Mouse (Mus musculus) hindbrain, embryonic 14.5 days (tissue): Measurements from ENCODE around the gene Chrna9. TPM values are rescaled to one million over a fixed set of nuclear protein-coding genes. Genes with fewer than 3 reads are reported as not detected.

ENCODE experiments used
- ATAC-seq: fragments of 200-750 bp; cut with Nextera tagmentation; 2 replicates; pipeline ENCODE4 v1.8.0; 2017; ENCODE audit warnings: moderate number of reproducible peaks, mild to moderate bottlenecking, moderate TSS enrichment, moderate library complexity; ENCODE audit not compliant: low FRiP score
- DNase-seq: peaks from one replicate; pipeline ENCODE4 v3.0.0-alpha.2; 2015; ENCODE audit warnings: low spot score
- H3K27ac ChIP-seq: fragments of 300-500 bp; sonication (generic); 2 replicates; pipeline ENCODE4 v1.5.1; 2014; ENCODE audit warnings: mild to moderate bottlenecking, moderate library complexity
- H3K27me3 ChIP-seq: fragments of 300-500 bp; sonication (generic); 2 replicates; pipeline ENCODE4 v1.6.1; 2014; ENCODE audit warnings: mild to moderate bottlenecking, low read length, mixed read lengths; ENCODE audit not compliant: control insufficient read depth, insufficient read depth
- H3K36me3 ChIP-seq: fragments of 300-500 bp; sonication (generic); replicated peaks from 2 replicates; pipeline ENCODE4 v1.6.1; 2014; ENCODE audit not compliant: control insufficient read depth, insufficient read depth
- H3K4me1 ChIP-seq: fragments of 300-500 bp; sonication (generic); replicated peaks from 2 replicates; pipeline ENCODE4 v1.6.1; 2014; ENCODE audit warnings: antibody characterized with exemption, low read length, mixed read lengths; ENCODE audit not compliant: control insufficient read depth, insufficient read depth
- H3K4me2 ChIP-seq: fragments of 300-500 bp; sonication (generic); replicated peaks from 2 replicates; pipeline ENCODE4 v1.6.1; 2014; ENCODE audit warnings: mild to moderate bottlenecking, moderate library complexity
- H3K4me3 ChIP-seq: fragments of 300-500 bp; sonication (generic); replicated peaks from 2 replicates; pipeline ENCODE4 v1.5.1; 2014; ENCODE audit warnings: mild to moderate bottlenecking, low read length
- H3K9ac ChIP-seq: fragments of 300-500 bp; sonication (generic); 2 replicates; pipeline ENCODE4 v1.6.1; 2014
- H3K9me3 ChIP-seq: fragments of 300-500 bp; sonication (generic); 2 replicates; pipeline ENCODE4 v1.6.1; 2016; ENCODE audit warnings: low read length; ENCODE audit not compliant: control insufficient read depth
- WGBS: fragments of 180-500 bp; shearing (Covaris S2); extraction: QIAGEN DNeasy Blood & Tissue Kit; methylation state at CpG from one replicate; pipeline ENCODE4 v1.1.7; 2014; 5-methylcytosine and 5-hydroxymethylcytosine counted together
- polyA plus RNA-seq: library from polyadenylated mRNA; unstranded; fragments of >200 nt; fragmentation: Nextera tagmentation; extraction: Ambion mirVana; gene quantifications from 2 replicates; pipeline ENCODE4 v1.2.1, GENCODE M21; 2014

Gene Chrna9
- polyA plus RNA-seq, 1 experiment from 2014 or later = not detected

- ATAC-seq (no peak), DNase-seq (no peak)
- H3K9ac ChIP-seq = no peak overlapping the region
- no peak overlapping the region for H3K27ac ChIP-seq
- no peak overlapping the region for H3K4me2 ChIP-seq
- no peak overlapping the region for H3K4me3 ChIP-seq
- H3K27me3 ChIP-seq = no peaks in the 10 kb centered on the region
- no peaks in the 10 kb centered on the region for H3K4me1 ChIP-seq
- H3K9me3 ChIP-seq = no peaks in the 10 kb centered on the region
- H3K36me3 ChIP-seq = no peaks in the 10 kb centered on the region
Observed at GRCm38 (mm10) chr5:65997813-65998212, 63.1 kb downstream of the Chrna9 start.

- Histone ChIP-seq H3K9me3 (no peaks in the 10 kb centered on the region), H3K4me2 (no peak overlapping the region), H3K36me3 (no peaks in the 10 kb centered on the region), H3K9ac (no peak overlapping the region), H3K27me3 (no peaks in the 10 kb centered on the region), H3K4me1 (no peaks in the 10 kb centered on the region), H3K4me3 (no peak overlapping the region), H3K27ac (no peak overlapping the region)
- no peak for ATAC-seq
- WGBS = 92% methylated on average over 7 of the region's 7 CpGs
- DNase-seq = no peak
Observed at GRCm38 (mm10) chr5:65999106-65999505, 64.4 kb downstream of the Chrna9 start.

GRCm38 (mm10) chr5:66000074-66000473 lies 65.4 kb downstream of the Chrna9 start:
- Histone ChIP-seq H3K4me2 (no peak overlapping the region), H3K27ac (no peak overlapping the region), H3K27me3 (no peaks in the 10 kb centered on the region), H3K9ac (no peak overlapping the region), H3K9me3 (no peaks in the 10 kb centered on the region), H3K4me3 (no peak overlapping the region), H3K4me1 (no peaks in the 10 kb centered on the region), H3K36me3 (no peaks in the 10 kb centered on the region)
- WGBS = 77% methylated on average over 7 of the region's 7 CpGs
- DNase-seq (no peak), ATAC-seq (no peak)

- WGBS = 82% methylated on average over 6 of the region's 6 CpGs
- Histone ChIP-seq H3K9me3 (no peaks in the 10 kb centered on the region), H3K4me2 (no peak overlapping the region), H3K4me3 (no peak overlapping the region), H3K4me1 (no peaks in the 10 kb centered on the region), H3K36me3 (no peaks in the 10 kb centered on the region), H3K27me3 (no peaks in the 10 kb centered on the region), H3K27ac (no peak overlapping the region), H3K9ac (no peak overlapping the region)
- DNase-seq (no peak), ATAC-seq (no peak)
Observed at GRCm38 (mm10) chr5:66000567-66001125, 65.9 kb downstream of the Chrna9 start.

GRCm38 (mm10) chr5:66001232-66001631 lies 66.5 kb downstream of the Chrna9 start:
- Histone ChIP-seq H3K4me2 (no peak overlapping the region), H3K4me1 (no peaks in the 10 kb centered on the region), H3K9ac (no peak overlapping the region), H3K9me3 (no peaks in the 10 kb centered on the region), H3K27me3 (no peaks in the 10 kb centered on the region), H3K36me3 (no peaks in the 10 kb centered on the region), H3K27ac (no peak overlapping the region), H3K4me3 (no peak overlapping the region)
- DNase-seq (no peak), ATAC-seq (no peak)
- 78% methylated on average over 5 of the region's 5 CpGs for WGBS

- no peaks in the 10 kb centered on the region for H3K36me3 ChIP-seq
- no peaks in the 10 kb centered on the region for H3K27me3 ChIP-seq
- no peak within 1 kb of the TSS for H3K9ac ChIP-seq
- DNase-seq (no peak), ATAC-seq (no peak)
- no peak within 1 kb of the TSS for H3K4me2 ChIP-seq
- H3K9me3 ChIP-seq = no peaks in the 10 kb centered on the region
- H3K4me3 ChIP-seq = no peak within 1 kb of the TSS
- H3K27ac ChIP-seq = no peak within 1 kb of the TSS
- no peaks in the 10 kb centered on the region for H3K4me1 ChIP-seq
- WGBS = 77% methylated on average over 14 of the region's 14 CpGs
Observed at GRCm38 (mm10) chr5:66004134-66004925, 69.6 kb downstream of the Chrna9 start, which contains the start of gene 9130230L23Rik. Gene 9130230L23Rik (minus strand): TSS chr5:66004285.

GRCm38 (mm10) chr5:66005041-66005678 lies 70.4 kb downstream of the Chrna9 start:
- H3K4me2 ChIP-seq = no peak overlapping the region
- no peaks in the 10 kb centered on the region for H3K36me3 ChIP-seq
- ATAC-seq = no peak
- DNase-seq = no peak
- WGBS = 45% methylated on average over 16 of the region's 16 CpGs
- H3K9me3 ChIP-seq = no peaks in the 10 kb centered on the region
- no peaks in the 10 kb centered on the region for H3K27me3 ChIP-seq
- no peak overlapping the region for H3K9ac ChIP-seq
- no peak overlapping the region for H3K27ac ChIP-seq
- H3K4me1 ChIP-seq = no peaks in the 10 kb centered on the region
- H3K4me3 ChIP-seq = no peak overlapping the region

GRCm38 (mm10) chr5:66008245-66008967 lies 73.7 kb downstream of the Chrna9 start:
- H3K9me3 ChIP-seq = no peaks in the 10 kb centered on the region
- WGBS = 91% methylated on average over 15 of the region's 15 CpGs
- no peak overlapping the region for H3K9ac ChIP-seq
- no peaks in the 10 kb centered on the region for H3K36me3 ChIP-seq
- no peak for DNase-seq
- ATAC-seq = no peak
- H3K27me3 ChIP-seq = no peaks in the 10 kb centered on the region
- H3K4me1 ChIP-seq = no peaks in the 10 kb centered on the region
- H3K27ac ChIP-seq = no peak overlapping the region
- no peak overlapping the region for H3K4me3 ChIP-seq
- no peak overlapping the region for H3K4me2 ChIP-seq

- Histone ChIP-seq H3K36me3 (no peaks in the 10 kb centered on the region), H3K4me3 (no peak overlapping the region), H3K9ac (no peak overlapping the region), H3K27ac (no peak overlapping the region), H3K4me1 (no peaks in the 10 kb centered on the region), H3K4me2 (no peak overlapping the region), H3K27me3 (no peaks in the 10 kb centered on the region), H3K9me3 (no peaks in the 10 kb centered on the region)
- DNase-seq = no peak
- 77% methylated on average over 3 of the region's 3 CpGs for WGBS
- no peak for ATAC-seq
Observed at GRCm38 (mm10) chr5:66013999-66014398, 79.3 kb downstream of the Chrna9 start.
